8 mouse cellular contexts compared by ENCODE assay signal in genomic region chr3:121344951-121345642, GRCm38 (mm10). TPM values are rescaled to one million over a fixed set of nuclear protein-coding genes. Genes with fewer than 3 reads are reported as not detected.
A peak's percentile ranks its signal among the peaks of the same experiment; 100 is the strongest.
DNase-seq lines count a peak whose midpoint lies in the region; ATAC-seq and TF ChIP-seq lines count a peak whose summit lies in the region.

No protein-coding gene starts in this region.

- H3K27me3 ChIP-seq in lung, postnatal 0 days (replicated peaks; ENCODE audit: insufficient read depth, low read length): no peaks in the 10 kb centered on the region
- no peaks in the 10 kb centered on the region for H3K27me3 ChIP-seq in limb, embryonic 12.5 days
- no peaks in the 10 kb centered on the region for H3K27me3 ChIP-seq in thymus, adult 2 months (ENCODE audit: control insufficient read depth, insufficient read depth, low read length)

- no peak overlapping the region for H3K4me2 ChIP-seq in lung, postnatal 0 days (replicated peaks; ENCODE audit: low read depth, low read length)
- no peak overlapping the region for H3K4me2 ChIP-seq in limb, embryonic 12.5 days

- no peak overlapping the region for H3K9ac ChIP-seq in lung, postnatal 0 days (replicated peaks; ENCODE audit: low read depth)
- H3K9ac ChIP-seq in limb, embryonic 12.5 days (replicated peaks): no peak overlapping the region

- TF ChIP-seq EP300 in lung, postnatal 0 days (IDR thresholded peaks at IDR 0.05): no peak

- TF ChIP-seq POLR2A in thymus, adult 2 months (IDR thresholded peaks at IDR 0.05; ENCODE audit: control insufficient read depth, extremely low read depth, insufficient read depth, low read length, poor library complexity): no peak

- DNase-seq in lung, postnatal 0 days (ENCODE audit: low spot score): peak; percentile 17
- no peak for DNase-seq in lung, postnatal 4 days
- peak; percentile 27 for DNase-seq in embryo, embryonic 9.5 days (ENCODE audit: extremely low spot score)
- peak; percentile 47 for DNase-seq in thymus, adult 2 months
- DNase-seq in c-Kit-positive CD71-positive TER-119-positive erythroid progenitor cells, embryonic 14.5 days (ENCODE audit: low spot score): no peak
- no peak for DNase-seq in cerebellum, postnatal 10 days
- no peak for DNase-seq in MN1 (ENCODE audit: low spot score)

- peaks cover 12% of the 10 kb centered on the region; the same call in 1 of the 2 replicates for H3K4me1 ChIP-seq in lung, postnatal 0 days (ENCODE audit: insufficient read depth, low read depth, low read length)
- peaks cover 51% of the 10 kb centered on the region for H3K4me1 ChIP-seq in limb, embryonic 12.5 days (replicated peaks)
- peaks cover 45% of the 10 kb centered on the region for H3K4me1 ChIP-seq in thymus, adult 2 months (replicated peaks; ENCODE audit: control insufficient read depth, insufficient read depth, low read length)

- TF ChIP-seq CTCF in lung, postnatal 0 days (IDR thresholded peaks at IDR 0.05): no peak
- no peak for TF ChIP-seq CTCF in thymus, adult 2 months (IDR thresholded peaks at IDR 0.05; ENCODE audit: borderline replicate concordance, control insufficient read depth, extremely low read depth, insufficient read depth, low read length, poor library complexity)

- no peak for ATAC-seq in lung, postnatal 0 days
- no peak for ATAC-seq in limb, embryonic 12.5 days (ENCODE audit: insufficient number of reproducible peaks, insufficient read depth, low FRiP score, low TSS enrichment, low read depth)

- peak overlapping the region; percentile 69; the same call in 1 of the 2 replicates for H3K27ac ChIP-seq in lung, postnatal 0 days (ENCODE audit: low read length)
- H3K27ac ChIP-seq in limb, embryonic 12.5 days: peak overlapping the region; percentile 78
- H3K27ac ChIP-seq in thymus, adult 2 months (ENCODE audit: control insufficient read depth, insufficient read depth, low read length): peak overlapping the region; percentile 96

- 23% methylated on average over 11 of the region's 11 CpGs for WGBS in lung, postnatal 0 days
- 51% methylated on average over 11 of the region's 11 CpGs for WGBS in limb, embryonic 12.5 days
- 14% methylated on average over 11 of the region's 11 CpGs for WGBS in thymus, adult 2 months

- H3K36me3 ChIP-seq in lung, postnatal 0 days (ENCODE audit: insufficient read depth, low read length): no peaks in the 10 kb centered on the region
- no peaks in the 10 kb centered on the region for H3K36me3 ChIP-seq in limb, embryonic 12.5 days
- H3K36me3 ChIP-seq in thymus, adult 2 months (ENCODE audit: control insufficient read depth, insufficient read depth, low read length): no peaks in the 10 kb centered on the region

- H3K4me3 ChIP-seq in lung, postnatal 0 days (ENCODE audit: low read depth, low read length): no peak overlapping the region
- H3K4me3 ChIP-seq in limb, embryonic 12.5 days (replicated peaks): no peak overlapping the region
- no peak overlapping the region for H3K4me3 ChIP-seq in thymus, adult 2 months (ENCODE audit: control insufficient read depth, insufficient read depth, low read length)

- no peaks in the 10 kb centered on the region for H3K9me3 ChIP-seq in lung, postnatal 0 days (ENCODE audit: low read length)
- no peaks in the 10 kb centered on the region for H3K9me3 ChIP-seq in limb, embryonic 12.5 days

RNA-seq across cellular contexts. Expression of gene Alg14, which starts 53.5 kb away (rescaled TPM):
- 33.4 and 36.6 TPM in 2 replicates for polyA plus RNA-seq in lung, postnatal 0 days (2015; fragmentation: Nextera tagmentation; extraction: Ambion mirVana)
- polyA plus RNA-seq in limb, embryonic 12.5 days (2016; fragmentation: Nextera tagmentation; extraction: Ambion mirVana): 28.5 and 32.2 TPM in 2 replicates
- 11.8 and 14.5 TPM in 2 replicates for polyA plus RNA-seq in thymus, adult 2 months (2012; rRNA removed)

Comparison
In these comparisons a context has a peak if more than half of its experiments do, and no peak if none do; other contexts are left out.
1. DNase-seq: peak in lung, postnatal 0 days (single experiment), embryo, embryonic 9.5 days (single experiment) and thymus, adult 2 months (single experiment); none in lung, postnatal 4 days (0 of 2), c-Kit-positive CD71-positive TER-119-positive erythroid progenitor cells, embryonic 14.5 days (single experiment), cerebellum, postnatal 10 days (0 of 2) and MN1 (single experiment).
2. Peak in every context shown above with its lines, with median percentiles within 50 percentile points of each other: H3K27ac ChIP-seq.